Mouse (Mus musculus) midbrain, embryonic 13.5 days (tissue): ENCODE results near the gene Schip1. TPM values are rescaled to one million over a fixed set of nuclear protein-coding genes. Genes with fewer than 3 reads are reported as not detected.

Experiments
- ATAC-seq: fragments of 200-750 bp; cut with Nextera tagmentation; 2 replicates; pipeline ENCODE4 v1.8.0; 2017; ENCODE audit warnings: mild to moderate bottlenecking, moderate TSS enrichment, moderate library complexity
- H3K27ac ChIP-seq: fragments of 300-500 bp; sonication (generic); 2 replicates; pipeline ENCODE4 v1.5.1; 2015; ENCODE audit warnings: inconsistent platforms, mild to moderate bottlenecking, moderate library complexity
- H3K27me3 ChIP-seq: fragments of 300-500 bp; sonication (generic); 2 replicates; pipeline ENCODE4 v1.6.1; 2015; ENCODE audit warnings: mild to moderate bottlenecking, inconsistent platforms
- H3K36me3 ChIP-seq: fragments of 300-500 bp; sonication (generic); 2 replicates; pipeline ENCODE4 v1.6.1; 2015; ENCODE audit warnings: mild to moderate bottlenecking, inconsistent platforms
- H3K4me1 ChIP-seq: fragments of 300-500 bp; sonication (generic); replicated peaks from 2 replicates; pipeline ENCODE4 v1.6.1; 2015; ENCODE audit warnings: inconsistent platforms
- H3K4me2 ChIP-seq: fragments of 300-500 bp; sonication (generic); replicated peaks from 2 replicates; pipeline ENCODE4 v1.6.1; 2015; ENCODE audit warnings: moderate library complexity, mild to moderate bottlenecking, inconsistent platforms
- H3K4me3 ChIP-seq: fragments of 300-500 bp; sonication (generic); replicated peaks from 2 replicates; pipeline ENCODE4 v1.5.1; 2015; ENCODE audit warnings: mild to moderate bottlenecking, inconsistent platforms
- H3K9ac ChIP-seq: fragments of 300-500 bp; sonication (generic); replicated peaks from 2 replicates; pipeline ENCODE4 v1.6.1; 2015; ENCODE audit warnings: mild to moderate bottlenecking, inconsistent platforms
- H3K9me3 ChIP-seq: fragments of 300-500 bp; sonication (generic); 2 replicates; pipeline ENCODE4 v1.6.1; 2016; ENCODE audit warnings: mild to moderate bottlenecking, inconsistent platforms
- WGBS: fragments of 180-500 bp; shearing (Covaris S2); methylation state at CpG from one replicate; pipeline ENCODE4 v1.1.7; 2015; 5-methylcytosine and 5-hydroxymethylcytosine counted together
- polyA plus RNA-seq: library from polyadenylated mRNA; unstranded; fragments of >200 nt; fragmentation: Nextera tagmentation; extraction: Ambion mirVana; gene quantifications from 2 replicates; pipeline ENCODE4 v1.2.1, GENCODE M21; 2015

The Schip1 gene
- polyA plus RNA-seq: 127 and 128 TPM in 2 replicates

- no peak within 1 kb of the TSS for H3K27ac ChIP-seq
- no peak for ATAC-seq
- H3K9ac ChIP-seq: no peak within 1 kb of the TSS
- H3K4me3 ChIP-seq: no peak within 1 kb of the TSS
- no peaks in the 10 kb centered on the region for H3K4me1 ChIP-seq
- no peak within 1 kb of the TSS for H3K4me2 ChIP-seq
- 44% methylated on average over 12 of the region's 12 CpGs for WGBS
- no peaks in the 10 kb centered on the region for H3K27me3 ChIP-seq
- no peaks in the 10 kb centered on the region for H3K9me3 ChIP-seq
- H3K36me3 ChIP-seq: no peaks in the 10 kb centered on the region
These were observed at the start of gene Schip1 for GRCm38 (mm10) chr3:68064731-68065130. Gene Schip1, plus strand, starts transcription at chr3:68064802.

GRCm38 (mm10) chr3:68015786-68016185, 48.8 kb upstream of the Schip1 start:
- 32% methylated on average over 1 of the region's 1 CpGs for WGBS
- Histone ChIP-seq H3K27me3 (no peaks in the 10 kb centered on the region), H3K4me2 (no peak overlapping the region), H3K36me3 (no peaks in the 10 kb centered on the region), H3K27ac (no peak overlapping the region), H3K4me3 (no peak overlapping the region), H3K9ac (no peak overlapping the region), H3K9me3 (no peaks in the 10 kb centered on the region), H3K4me1 (peaks cover 13% of the 10 kb centered on the region)
- ATAC-seq: no peak

GRCm38 (mm10) chr3:68019401-68019800, 45.2 kb upstream of the Schip1 start:
- H3K9ac ChIP-seq: no peak overlapping the region
- no peaks in the 10 kb centered on the region for H3K9me3 ChIP-seq
- peaks cover 13% of the 10 kb centered on the region for H3K4me1 ChIP-seq
- H3K4me2 ChIP-seq: no peak overlapping the region
- WGBS: 11% methylated on average over 4 of the region's 4 CpGs
- H3K4me3 ChIP-seq: no peak overlapping the region
- 0 out of 2 replicates have a peak, but pooled peaks have one; percentile 24 for ATAC-seq
- H3K27ac ChIP-seq: no peak overlapping the region
- H3K36me3 ChIP-seq: no peaks in the 10 kb centered on the region
- no peaks in the 10 kb centered on the region for H3K27me3 ChIP-seq

GRCm38 (mm10) chr3:68036097-68036496, 28.5 kb upstream of the Schip1 start:
- Histone ChIP-seq H3K27me3 (no peaks in the 10 kb centered on the region), H3K27ac (no peak overlapping the region), H3K9ac (no peak overlapping the region), H3K4me3 (no peak overlapping the region), H3K4me1 (peaks cover 7% of the 10 kb centered on the region), H3K36me3 (no peaks in the 10 kb centered on the region), H3K9me3 (no peaks in the 10 kb centered on the region), H3K4me2 (no peak overlapping the region)
- 31% methylated on average over 3 of the region's 3 CpGs for WGBS
- peak; percentile 84 for ATAC-seq

GRCm38 (mm10) chr3:68042951-68043350, 21.7 kb upstream of the Schip1 start:
- 88% methylated on average over 2 of the region's 2 CpGs for WGBS
- ATAC-seq: no peak

GRCm38 (mm10) chr3:68045475-68046416, 18.9 kb upstream of the Schip1 start:
- Histone ChIP-seq H3K27me3 (peaks cover 2% of the 10 kb centered on the region; the same call in 1 of the 2 replicates), H3K27ac (no peak overlapping the region), H3K4me2 (no peak overlapping the region), H3K4me3 (no peak overlapping the region), H3K36me3 (no peaks in the 10 kb centered on the region), H3K9me3 (no peaks in the 10 kb centered on the region), H3K9ac (no peak overlapping the region), H3K4me1 (peaks cover 13% of the 10 kb centered on the region; the same call in 1 of the 2 replicates)
- WGBS: 52% methylated on average over 9 of the region's 9 CpGs
- ATAC-seq: peak; percentile 78

More at GRCm38 (mm10) chr3:68042951-68043350, 21.7 kb upstream of the Schip1 start:
- no peak overlapping the region for H3K4me2 ChIP-seq
- peaks cover 2% of the 10 kb centered on the region; the same call in 1 of the 2 replicates for H3K27me3 ChIP-seq
- no peaks in the 10 kb centered on the region for H3K9me3 ChIP-seq
- H3K4me1 ChIP-seq: peaks cover 13% of the 10 kb centered on the region; the same call in 1 of the 2 replicates
- no peak overlapping the region for H3K9ac ChIP-seq
- no peak overlapping the region for H3K4me3 ChIP-seq
- no peaks in the 10 kb centered on the region for H3K36me3 ChIP-seq
- no peak overlapping the region for H3K27ac ChIP-seq

GRCm38 (mm10) chr3:68053538-68053937, 11.1 kb upstream of the Schip1 start:
- Histone ChIP-seq H3K36me3 (no peaks in the 10 kb centered on the region), H3K9me3 (no peaks in the 10 kb centered on the region), H3K4me2 (no peak overlapping the region), H3K27ac (no peak overlapping the region), H3K27me3 (0 out of 2 replicates have a peak, but pooled peaks cover 8% of the 10 kb centered on the region), H3K9ac (no peak overlapping the region), H3K4me3 (no peak overlapping the region), H3K4me1 (no peaks in the 10 kb centered on the region)
- ATAC-seq: no peak
- 48% methylated on average over 2 of the region's 2 CpGs for WGBS

GRCm38 (mm10) chr3:68055071-68055470, 9.5 kb upstream of the Schip1 start:
- Histone ChIP-seq H3K9me3 (no peaks in the 10 kb centered on the region), H3K36me3 (no peaks in the 10 kb centered on the region), H3K27me3 (0 out of 2 replicates have a peak, but pooled peaks cover 8% of the 10 kb centered on the region), H3K4me3 (no peak overlapping the region), H3K4me1 (no peaks in the 10 kb centered on the region), H3K4me2 (no peak overlapping the region), H3K27ac (no peak overlapping the region), H3K9ac (no peak overlapping the region)
- WGBS: 71% methylated on average over 13 of the region's 13 CpGs
- ATAC-seq: no peak

GRCm38 (mm10) chr3:68056373-68057275, 8.0 kb upstream of the Schip1 start:
- H3K4me1 ChIP-seq: no peaks in the 10 kb centered on the region
- no peaks in the 10 kb centered on the region for H3K9me3 ChIP-seq
- no peaks in the 10 kb centered on the region for H3K36me3 ChIP-seq
- H3K27me3 ChIP-seq: 0 out of 2 replicates have a peak, but pooled peaks cover 8% of the 10 kb centered on the region
- H3K9ac ChIP-seq: no peak overlapping the region
- WGBS: 61% methylated on average over 23 of the region's 23 CpGs
- no peak for ATAC-seq
- 0 out of 2 replicates have a peak overlapping the region, but pooled peaks have one; percentile 6 for H3K4me3 ChIP-seq
- peak overlapping the region; percentile 26; the same call in 1 of the 2 replicates for H3K4me2 ChIP-seq
- no peak overlapping the region for H3K27ac ChIP-seq

GRCm38 (mm10) chr3:68059162-68059800, 5.3 kb upstream of the Schip1 start:
- ATAC-seq: peak; percentile 72
- Histone ChIP-seq H3K4me3 (no peak overlapping the region), H3K9ac (no peak overlapping the region), H3K36me3 (no peaks in the 10 kb centered on the region), H3K27me3 (0 out of 2 replicates have a peak, but pooled peaks cover 8% of the 10 kb centered on the region), H3K4me2 (no peak overlapping the region), H3K4me1 (no peaks in the 10 kb centered on the region), H3K27ac (no peak overlapping the region), H3K9me3 (no peaks in the 10 kb centered on the region)
- 48% methylated on average over 2 of the region's 2 CpGs for WGBS
